Mouse (Mus musculus) cerebellum, postnatal 36 days (tissue): ENCODE results near the gene Xpnpep2.

Experiments
- DNase-seq, 2 experiments: peaks; one replicate each; pipeline ENCODE4 v3.0.0; 2021 to 2022; ENCODE audit warnings: mixed read lengths in 2 of 2

Xpnpep2 gene

GRCm38 (mm10) chrX:48126903-48127476 is 18.5 kb downstream of the Xpnpep2 start:
- DNase-seq: no peak

DNA sequence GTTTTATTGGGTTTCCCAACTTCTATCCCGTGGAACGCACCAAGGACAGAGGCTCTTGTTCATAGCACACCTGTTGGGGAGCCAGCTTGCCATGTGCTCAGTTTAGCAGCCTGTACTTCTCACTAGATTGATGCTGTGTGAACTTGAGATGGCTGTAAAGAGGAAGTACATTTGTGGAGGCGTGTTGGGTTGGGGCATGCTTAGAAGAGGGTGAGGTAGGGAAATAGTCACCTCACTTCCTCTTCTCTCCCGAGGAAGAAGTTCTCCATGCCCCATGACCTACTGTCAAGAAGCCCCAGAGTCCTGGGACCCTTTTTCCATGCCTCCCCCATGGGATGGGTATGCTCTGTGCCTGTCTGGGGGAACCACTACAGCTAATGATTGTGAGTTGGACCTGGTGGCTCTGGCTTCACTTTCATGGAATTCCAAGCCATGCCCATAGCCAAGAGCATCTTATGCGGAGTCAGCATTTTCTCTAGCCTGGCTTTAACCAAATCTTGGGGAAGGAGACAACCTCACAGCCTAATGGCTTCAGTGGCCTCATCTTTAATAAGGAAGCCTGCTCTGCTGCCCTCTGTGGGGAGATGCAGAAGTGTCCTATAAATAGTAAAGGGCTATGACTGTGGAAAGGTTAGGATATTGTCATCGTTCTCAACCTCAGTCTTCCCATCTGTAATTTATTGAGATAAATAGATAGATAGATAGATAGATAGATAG is 19.1 kb downstream of the Xpnpep2 start:
- DNase-seq: no peak

GRCm38 (mm10) chrX:48129167-48129566 is 20.6 kb downstream of the Xpnpep2 start:
- DNase-seq: no peak

DNA sequence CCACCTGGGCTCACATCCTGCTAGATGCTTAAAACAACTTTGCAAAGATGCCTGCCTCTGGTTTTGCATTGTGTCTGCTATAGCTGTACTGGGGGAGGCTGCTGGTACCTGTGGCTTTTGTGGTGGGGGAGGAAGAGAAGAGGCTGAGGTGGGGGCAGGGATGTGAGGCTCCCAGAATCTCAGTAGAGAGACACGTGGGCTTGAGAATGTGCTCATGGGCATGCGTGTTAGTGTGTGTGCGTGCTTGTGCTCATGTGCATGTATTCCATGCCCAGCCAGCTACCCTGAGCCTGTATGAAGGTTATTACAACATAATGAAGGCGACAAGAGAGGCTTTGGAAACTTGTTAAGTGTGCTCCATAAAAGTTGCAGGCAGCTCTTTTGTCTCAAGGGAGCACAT is 28.4 kb downstream of the Xpnpep2 start:
- no peak for DNase-seq

- no peak for DNase-seq
These were observed 29.5 kb downstream of the Xpnpep2 start for GRCm38 (mm10) chrX:48138011-48138410.

- DNase-seq: no peak
These were observed 30.2 kb downstream of the Xpnpep2 start for GRCm38 (mm10) chrX:48138539-48139275.

- DNase-seq: no peak
These were observed 31.1 kb downstream of the Xpnpep2 start for GRCm38 (mm10) chrX:48139368-48140285.

GRCm38 (mm10) chrX:48140286-48140877 is 31.9 kb downstream of the Xpnpep2 start:
- DNase-seq: no peak

DNA sequence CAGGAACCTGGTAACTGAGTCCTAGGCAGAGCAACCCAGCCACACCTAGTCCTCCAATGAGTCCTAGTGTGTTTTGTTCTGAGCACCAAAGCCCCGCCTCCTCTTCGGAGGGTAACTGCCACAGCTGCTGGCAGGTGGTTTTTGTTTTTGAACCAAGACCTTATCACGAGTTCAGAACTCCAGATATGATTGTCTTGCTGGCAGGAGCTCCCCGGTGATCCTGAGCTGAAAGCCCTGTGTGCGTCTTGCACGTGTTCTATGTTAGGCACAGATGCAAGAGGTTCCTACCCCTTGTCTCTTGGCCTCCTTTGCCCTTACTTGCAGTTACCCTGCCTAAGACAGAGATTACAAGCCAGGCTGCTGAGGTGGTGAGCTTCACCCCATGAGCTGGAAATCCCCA is 33.0 kb downstream of the Xpnpep2 start:
- no peak for DNase-seq

GRCm38 (mm10) chrX:48143415-48144335 is 35.1 kb downstream of the Xpnpep2 start:
- no peak for DNase-seq

- no peak for DNase-seq
These were observed 37.7 kb downstream of the Xpnpep2 start, which contains the start of gene Sash3 for GRCm38 (mm10) chrX:48146262-48146661. Sash3 (plus strand) TSS chrX:48146436.

GRCm38 (mm10) chrX:48147226-48147625 is 38.7 kb downstream of the Xpnpep2 start:
- DNase-seq: no peak

- no peak for DNase-seq
These were observed 39.2 kb downstream of the Xpnpep2 start for GRCm38 (mm10) chrX:48147741-48148186.

DNA sequence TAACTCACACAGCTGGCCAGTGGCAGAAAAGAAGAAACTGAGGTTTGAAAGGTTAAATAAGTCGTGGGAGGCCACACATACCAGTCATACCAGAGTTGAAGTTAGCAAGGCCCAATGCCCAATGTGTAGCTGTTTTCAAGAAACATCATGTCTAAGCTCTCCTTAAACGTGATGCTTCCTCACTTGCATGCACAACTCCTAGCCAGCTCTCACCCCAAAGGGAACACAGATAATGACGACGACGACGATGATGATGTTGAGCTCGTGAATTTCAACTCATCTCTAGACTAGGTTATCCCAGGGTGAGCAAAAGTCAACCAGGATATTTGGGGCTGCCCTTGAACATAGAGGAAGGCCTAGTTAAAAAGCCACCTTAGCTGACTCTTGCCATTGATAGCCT is 43.6 kb downstream of the Xpnpep2 start:
- DNase-seq: no peak

DNA sequence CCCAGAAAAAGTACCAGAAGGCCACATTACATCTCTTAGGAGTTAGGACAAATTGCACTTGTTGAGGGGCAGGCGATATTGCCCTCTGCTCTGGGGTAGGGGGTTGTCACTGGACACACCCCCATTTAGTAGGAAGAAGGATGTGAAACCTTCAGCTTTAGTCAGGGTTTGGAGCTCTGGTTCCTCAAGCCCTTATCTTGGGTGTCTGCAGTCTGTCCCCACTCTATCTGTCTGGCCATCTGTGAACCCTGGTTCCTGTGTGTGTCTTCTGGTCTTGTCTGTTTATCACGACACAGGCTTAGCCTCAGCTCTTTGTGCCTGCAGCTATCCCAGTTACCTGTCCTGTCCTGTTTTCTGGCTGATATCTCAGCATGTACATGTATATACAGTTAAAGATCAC is 44.9 kb downstream of the Xpnpep2 start:
- DNase-seq: no peak

GRCm38 (mm10) chrX:48153949-48154348 is 45.4 kb downstream of the Xpnpep2 start:
- DNase-seq: no peak

- DNase-seq: no peak
These were observed 47.0 kb downstream of the Xpnpep2 start for GRCm38 (mm10) chrX:48155489-48155888.

DNA sequence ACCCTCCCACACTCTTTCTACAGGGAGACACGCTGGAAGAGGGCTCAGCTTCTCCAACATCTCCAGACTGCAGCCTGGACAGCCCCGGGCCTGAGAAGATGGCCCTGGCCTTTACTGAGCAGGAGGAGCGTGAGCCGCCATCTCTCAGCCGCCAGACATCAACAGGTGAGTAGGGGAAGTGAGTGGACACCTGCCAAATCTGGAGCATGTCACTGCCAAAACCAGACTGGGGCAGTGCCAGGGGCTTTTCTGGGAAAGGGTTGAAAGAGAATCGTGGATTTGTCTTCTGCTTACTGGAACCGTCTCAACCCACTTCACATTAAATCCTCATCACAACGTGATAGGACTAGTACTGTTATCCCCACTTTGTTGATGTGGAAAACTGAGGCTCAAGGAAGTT is 48.9 kb downstream of the Xpnpep2 start:
- no peak for DNase-seq

DNA sequence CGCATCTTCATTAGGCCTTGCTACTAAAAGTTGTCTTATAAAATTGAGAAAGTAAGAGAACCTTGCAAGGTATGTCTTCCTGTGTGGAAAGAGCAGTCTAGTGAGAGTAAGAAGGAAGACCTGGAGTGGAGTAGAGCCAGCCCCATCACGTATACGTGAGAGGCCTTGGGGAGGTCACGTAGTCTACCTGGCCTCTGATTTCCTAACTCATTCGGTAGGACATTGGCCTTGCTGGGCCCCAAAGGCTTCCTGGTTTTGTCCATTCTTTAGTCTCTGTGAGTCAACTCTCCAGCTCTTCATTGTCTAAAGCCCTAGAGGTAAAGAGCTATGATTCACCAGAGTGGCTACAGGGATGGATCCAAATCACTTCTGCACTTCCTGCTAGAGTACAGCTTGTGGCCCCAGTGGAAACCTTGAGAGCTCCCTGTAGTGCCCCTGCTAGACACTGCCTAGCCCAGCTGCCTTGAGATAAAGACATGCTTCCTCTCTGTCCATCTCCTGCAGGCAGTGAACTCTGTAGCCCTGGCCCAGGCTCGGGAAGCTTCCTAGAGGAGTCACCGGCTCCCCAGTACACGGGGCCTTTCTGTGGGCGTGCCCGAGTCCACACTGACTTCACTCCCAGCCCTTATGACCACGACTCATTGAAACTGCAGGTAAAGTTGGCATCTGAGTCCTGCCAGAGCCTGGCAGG is 49.8 kb downstream of the Xpnpep2 start:
- no peak for DNase-seq

DNA sequence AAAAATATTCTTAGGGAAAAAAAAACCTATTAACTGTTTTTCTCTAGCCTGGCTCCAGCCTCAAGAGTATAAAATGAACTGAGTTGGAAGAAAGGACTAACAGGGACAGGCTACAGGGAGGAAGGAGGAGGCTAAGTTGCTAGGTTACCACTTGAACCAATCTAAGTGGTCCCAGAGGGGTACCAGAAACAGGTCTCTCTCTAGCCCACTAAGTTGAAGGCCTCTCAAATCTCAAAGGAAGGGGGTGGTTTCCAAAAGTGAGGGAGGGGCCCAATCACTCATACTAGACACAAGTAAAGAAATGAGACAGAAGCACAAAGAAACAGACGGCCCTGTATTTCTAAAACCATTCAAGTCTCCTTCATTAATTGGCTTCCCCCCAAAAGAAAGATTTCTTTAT is 61.4 kb downstream of the Xpnpep2 start:
- no peak for DNase-seq

DNA sequence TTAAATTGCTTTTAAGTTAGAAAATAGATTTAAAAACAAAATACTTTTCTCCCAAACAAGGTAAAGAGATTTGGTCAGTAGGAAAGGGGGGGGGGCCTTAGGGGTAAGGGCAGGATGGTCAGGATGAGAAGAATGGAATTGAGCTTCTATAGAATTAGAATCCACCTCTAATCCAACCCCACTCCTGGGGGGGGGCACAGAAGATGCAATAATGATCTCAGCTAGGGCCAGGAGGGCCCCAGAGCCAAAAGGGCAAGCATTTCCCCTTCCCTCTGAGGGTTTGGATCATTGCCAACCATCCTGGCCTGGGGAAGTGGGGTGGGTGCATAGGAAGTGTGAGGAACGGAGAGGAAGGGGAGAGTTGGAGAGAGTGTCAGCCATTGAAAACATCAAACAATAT is 61.8 kb downstream of the Xpnpep2 start:
- DNase-seq: no peak
